Mouse (Mus musculus): ENCODE data around the gene Jak2.

Jak2 gene

GRCm38 (mm10) chr19:29361468-29362130 lies 110.0 kb downstream of the Jak2 start:
- DNase-seq (ENCODE audit: low read depth, low spot score) = peak; percentile 86

DNA sequence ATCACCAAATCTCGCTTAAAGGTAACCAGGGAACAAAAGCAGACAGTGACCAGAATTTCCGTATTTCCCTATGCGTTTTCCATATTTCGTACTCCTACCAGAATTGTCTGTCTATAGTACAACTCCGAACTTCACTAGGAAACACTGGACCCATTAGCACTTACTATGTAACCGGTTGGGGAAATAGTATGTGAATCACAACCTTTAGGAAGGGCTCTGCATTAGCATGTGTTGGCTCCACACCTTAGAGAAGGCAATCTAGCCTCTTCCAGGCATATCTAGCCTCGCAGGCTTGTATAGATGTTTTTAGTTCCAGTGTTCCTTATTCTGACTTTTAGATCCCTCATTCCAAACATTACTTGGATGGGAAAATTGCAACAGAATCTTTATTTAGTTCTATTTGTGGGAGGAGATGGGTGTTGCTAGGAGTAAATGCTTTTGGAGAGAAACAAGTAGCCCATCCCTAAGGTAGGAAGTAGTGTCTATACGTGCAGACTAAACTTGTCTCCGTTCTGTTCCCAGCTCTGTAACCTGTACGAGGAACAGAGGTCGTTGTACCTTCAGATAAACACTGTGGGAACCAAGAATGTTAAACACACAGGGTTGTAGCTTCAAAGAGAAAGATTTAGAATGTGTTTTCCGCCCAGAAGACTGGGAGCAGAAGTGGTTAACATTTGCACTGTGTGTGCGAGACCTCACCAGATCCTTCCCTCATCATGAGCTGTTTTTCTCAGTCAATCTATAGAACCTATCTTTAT lies 110.7 kb downstream of the Jak2 start:
- DNase-seq (ENCODE audit: low read depth, low spot score) = no peak

Data from brain, embryonic 18.5 days (tissue).